Mouse (Mus musculus) midbrain, embryonic 10.5 days (tissue): ENCODE measurements around the gene Dnajc16. TPM values are rescaled to one million over a fixed set of nuclear protein-coding genes. Genes with fewer than 3 reads are reported as not detected.

ENCODE experiments used
- DNase-seq: peaks from one replicate; pipeline ENCODE4 v3.0.0-alpha.2; 2017; ENCODE audit warnings: low spot score
- H3K27ac ChIP-seq: fragments of 300-500 bp; sonication (generic); replicated peaks from 2 replicates; pipeline ENCODE4 v1.5.1; 2016; ENCODE audit warnings: mild to moderate bottlenecking
- H3K27me3 ChIP-seq: fragments of 300-500 bp; sonication (generic); 2 replicates; pipeline ENCODE4 v1.6.1; 2016; ENCODE audit warnings: low read depth, mild to moderate bottlenecking; ENCODE audit not compliant: poor library complexity, severe bottlenecking
- H3K36me3 ChIP-seq: fragments of 300-500 bp; sonication (generic); 2 replicates; pipeline ENCODE4 v1.6.1; 2016; ENCODE audit warnings: mild to moderate bottlenecking, moderate library complexity
- H3K4me1 ChIP-seq: fragments of 300-500 bp; sonication (generic); 2 replicates; pipeline ENCODE4 v1.6.1; 2016
- H3K4me3 ChIP-seq: fragments of 300-500 bp; sonication (generic); 2 replicates; pipeline ENCODE4 v1.5.1; 2016; ENCODE audit warnings: mild to moderate bottlenecking, moderate library complexity
- H3K9me3 ChIP-seq: fragments of 300-500 bp; sonication (generic); replicated peaks from 2 replicates; pipeline ENCODE4 v1.6.1; 2016; ENCODE audit warnings: mild to moderate bottlenecking
- WGBS: fragments of 180-500 bp; shearing (Covaris S2); methylation state at CpG from one replicate; pipeline ENCODE4 v1.1.7; 2016; 5-methylcytosine and 5-hydroxymethylcytosine counted together
- polyA plus RNA-seq: library from polyadenylated mRNA; unstranded; fragments of >200 nt; fragmentation: Nextera tagmentation; extraction: Ambion mirVana; gene quantifications from 2 replicates; pipeline ENCODE4 v1.2.1, GENCODE M21; 2016

Gene Dnajc16
- polyA plus RNA-seq, 1 experiment from 2014 or later = 4.4 TPM

DNA sequence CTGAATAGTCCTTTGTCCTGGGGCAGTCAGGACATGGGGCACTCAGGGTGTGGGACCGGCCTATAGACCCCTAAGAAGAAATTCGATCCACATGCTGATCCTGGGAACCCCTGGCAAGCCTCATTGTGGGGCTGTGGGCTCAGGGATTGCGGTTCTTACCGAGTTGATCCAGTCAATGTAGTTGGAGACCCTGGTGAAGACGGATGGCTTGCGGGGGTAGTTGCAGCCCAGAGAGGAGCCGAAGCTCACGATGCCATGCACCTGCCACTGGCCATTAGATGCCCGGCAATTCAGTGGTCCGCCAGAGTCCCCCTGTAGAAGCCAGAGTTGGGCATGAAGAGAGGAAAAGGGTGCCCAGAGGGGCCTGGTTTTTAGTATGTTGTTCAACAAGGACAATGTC, 27.0 kb upstream of the Dnajc16 start:
- no peak overlapping the region for H3K27ac ChIP-seq

DNA sequence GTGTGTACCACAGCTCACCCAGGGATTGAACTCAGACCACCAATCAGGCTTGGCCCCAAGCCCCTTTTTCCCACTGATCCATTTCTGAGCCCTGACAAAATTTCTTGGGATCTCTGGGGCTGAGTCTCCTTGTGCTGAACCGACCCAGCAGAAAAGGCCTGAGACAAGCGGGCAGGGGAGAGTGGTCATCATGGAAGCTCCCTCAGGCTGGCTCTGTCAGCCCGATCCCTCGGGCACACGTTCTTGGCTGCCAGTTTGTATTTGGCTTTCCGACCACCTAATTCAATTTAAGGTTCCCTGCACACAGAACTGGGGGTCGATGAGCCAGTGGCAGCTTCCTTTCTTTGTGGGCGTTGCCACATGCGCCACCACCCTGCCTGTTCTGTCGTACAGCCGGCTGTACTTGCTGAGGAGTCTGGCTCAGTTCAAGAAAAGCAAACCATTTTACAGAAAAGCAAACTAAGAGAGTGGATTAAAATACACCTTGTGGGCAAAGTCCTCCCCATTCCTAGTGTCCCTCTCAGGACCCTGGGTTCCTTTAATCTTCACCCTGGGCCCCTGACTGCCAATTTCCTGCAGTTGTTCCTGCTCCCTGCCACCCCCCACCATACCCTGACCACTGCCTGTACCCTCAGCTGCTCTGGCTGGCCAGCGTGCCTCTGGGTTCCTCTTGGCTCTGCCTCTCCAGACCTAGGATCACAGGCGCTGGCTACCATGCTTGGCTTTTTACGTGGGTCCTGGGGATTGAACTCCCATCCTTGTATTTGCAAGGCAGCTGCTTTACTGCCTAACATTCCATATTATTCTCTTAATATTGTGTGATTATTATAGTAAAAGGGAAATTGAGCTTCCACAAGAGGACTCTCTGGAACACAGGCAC, 26.3 kb upstream of the Dnajc16 start:
- no peaks in the 10 kb centered on the region for H3K27me3 ChIP-seq
- no peaks in the 10 kb centered on the region for H3K9me3 ChIP-seq
- H3K27ac ChIP-seq = peak overlapping the region; percentile 70
- no peak for DNase-seq
- H3K4me3 ChIP-seq = no peak overlapping the region
- H3K36me3 ChIP-seq = peaks cover 40% of the 10 kb centered on the region
- WGBS = 68% methylated on average over 14 of the region's 14 CpGs
- peaks cover 16% of the 10 kb centered on the region for H3K4me1 ChIP-seq

More for the DNA sequence above, 27.0 kb upstream of the Dnajc16 start:
- no peak overlapping the region for H3K4me3 ChIP-seq
- DNase-seq = no peak
- H3K4me1 ChIP-seq = peaks cover 16% of the 10 kb centered on the region
- 55% methylated on average over 10 of the region's 10 CpGs for WGBS
- H3K9me3 ChIP-seq = no peaks in the 10 kb centered on the region
- H3K36me3 ChIP-seq = peaks cover 33% of the 10 kb centered on the region
- no peaks in the 10 kb centered on the region for H3K27me3 ChIP-seq

DNA sequence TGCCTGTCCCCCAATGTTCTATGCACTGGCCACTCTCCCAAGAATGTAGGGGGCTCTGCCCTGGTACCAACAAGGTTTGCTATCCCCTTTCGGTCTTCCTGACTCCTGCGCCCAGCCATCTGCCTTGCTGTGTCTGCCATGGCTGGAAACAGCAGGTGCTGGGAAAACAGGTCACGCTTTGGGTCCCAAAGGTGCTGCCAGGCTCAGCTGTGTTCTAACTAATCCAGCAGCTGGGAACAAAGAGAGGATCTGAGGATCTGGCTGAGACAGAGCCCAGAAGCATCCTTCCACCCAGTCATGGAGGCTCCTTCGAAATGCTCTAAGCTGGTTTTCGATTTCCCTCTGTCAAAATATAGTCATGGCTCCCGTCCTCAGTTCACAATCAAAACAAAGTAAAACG, 25.5 kb upstream of the Dnajc16 start:
- Histone ChIP-seq H3K9me3 (no peaks in the 10 kb centered on the region), H3K4me1 (peaks cover 16% of the 10 kb centered on the region), H3K36me3 (peaks cover 47% of the 10 kb centered on the region), H3K27ac (0 out of 2 replicates have a peak overlapping the region, but pooled peaks have one; percentile 61), H3K4me3 (no peak overlapping the region), H3K27me3 (no peaks in the 10 kb centered on the region)
- WGBS = 83% methylated on average over 7 of the region's 7 CpGs
- DNase-seq = no peak

DNA sequence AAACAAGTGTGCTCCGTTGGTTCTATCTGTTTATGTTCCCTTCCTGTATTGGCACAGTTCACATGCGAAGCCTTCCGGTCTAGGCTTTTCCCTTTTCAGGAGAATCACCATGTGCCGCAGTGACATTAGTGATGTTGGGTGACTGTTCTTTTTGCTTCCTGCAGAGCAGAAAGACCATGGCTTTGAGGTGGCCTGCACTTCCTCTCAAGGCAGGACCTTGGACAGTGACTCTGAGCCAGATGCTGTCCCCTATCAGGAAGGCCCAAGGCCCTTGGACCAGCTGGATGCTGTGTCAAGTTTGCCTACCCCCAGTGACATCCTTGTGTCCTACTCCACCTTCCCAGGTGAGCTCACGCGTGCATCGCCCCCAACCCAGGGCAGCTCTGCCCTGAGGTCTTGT, 20.6 kb upstream of the Dnajc16 start:
- Histone ChIP-seq H3K4me3 (no peak overlapping the region), H3K27ac (no peak overlapping the region), H3K27me3 (no peaks in the 10 kb centered on the region), H3K9me3 (no peaks in the 10 kb centered on the region), H3K4me1 (0 out of 2 replicates have a peak, but pooled peaks cover 3% of the 10 kb centered on the region), H3K36me3 (peaks cover 96% of the 10 kb centered on the region)
- no peak for DNase-seq
- 94% methylated on average over 7 of the region's 7 CpGs for WGBS

DNA sequence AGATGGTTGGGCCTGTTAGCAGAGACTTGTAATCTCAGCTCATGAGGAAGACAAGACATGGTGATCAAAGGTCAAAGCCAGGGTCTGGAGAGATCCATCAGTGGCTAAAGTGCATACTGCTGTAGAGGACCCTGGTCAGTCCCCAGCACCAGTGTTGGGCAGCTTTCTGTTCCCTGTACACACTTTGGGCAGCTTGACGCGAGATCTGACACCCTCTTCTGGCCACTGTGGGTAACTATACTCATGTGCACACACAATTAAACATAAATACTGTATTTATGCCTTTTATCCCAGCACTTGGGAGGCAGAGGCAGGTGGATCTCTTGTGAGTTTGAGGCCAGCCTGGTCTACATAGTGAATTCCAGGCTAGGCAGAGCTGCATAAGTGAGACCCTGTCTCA, 20.2 kb upstream of the Dnajc16 start:
- no peaks in the 10 kb centered on the region for H3K27me3 ChIP-seq
- H3K4me3 ChIP-seq = no peak overlapping the region
- H3K36me3 ChIP-seq = peaks cover 98% of the 10 kb centered on the region
- H3K4me1 ChIP-seq = 0 out of 2 replicates have a peak, but pooled peaks cover under 1% of the 10 kb centered on the region
- DNase-seq = no peak
- H3K27ac ChIP-seq = no peak overlapping the region
- 94% methylated on average over 2 of the region's 2 CpGs for WGBS
- H3K9me3 ChIP-seq = no peaks in the 10 kb centered on the region

DNA sequence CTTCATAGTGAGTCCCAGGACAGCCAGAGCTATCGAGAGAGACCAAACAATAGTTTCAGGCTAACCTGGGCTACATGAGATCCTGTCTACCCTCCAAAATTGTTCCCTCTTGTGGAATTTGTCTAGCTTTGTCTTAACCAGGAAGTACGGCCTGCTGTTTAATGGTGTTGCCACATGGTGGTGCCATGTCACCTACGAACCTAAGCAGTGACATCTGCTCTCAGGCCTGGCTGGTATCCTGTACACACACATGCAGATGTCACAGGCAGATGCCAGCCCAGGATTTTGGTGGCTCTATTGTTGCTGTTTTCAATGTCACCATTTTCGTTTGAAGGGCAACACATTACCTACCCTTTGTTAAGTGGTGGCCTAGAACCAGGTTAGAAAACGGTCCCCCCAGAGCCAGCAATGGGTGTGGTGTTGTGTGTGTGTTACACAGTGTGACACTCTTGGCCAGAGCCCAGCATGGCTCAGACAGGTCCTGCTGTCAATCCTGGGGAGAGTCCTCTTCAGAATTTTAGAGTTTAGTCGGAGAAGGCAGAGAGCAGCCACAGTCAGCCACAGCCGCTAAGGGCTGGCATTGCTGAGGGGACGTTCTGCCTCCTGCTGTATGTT, 19.2 kb upstream of the Dnajc16 start:
- 82% methylated on average over 8 of the region's 8 CpGs for WGBS

DNA sequence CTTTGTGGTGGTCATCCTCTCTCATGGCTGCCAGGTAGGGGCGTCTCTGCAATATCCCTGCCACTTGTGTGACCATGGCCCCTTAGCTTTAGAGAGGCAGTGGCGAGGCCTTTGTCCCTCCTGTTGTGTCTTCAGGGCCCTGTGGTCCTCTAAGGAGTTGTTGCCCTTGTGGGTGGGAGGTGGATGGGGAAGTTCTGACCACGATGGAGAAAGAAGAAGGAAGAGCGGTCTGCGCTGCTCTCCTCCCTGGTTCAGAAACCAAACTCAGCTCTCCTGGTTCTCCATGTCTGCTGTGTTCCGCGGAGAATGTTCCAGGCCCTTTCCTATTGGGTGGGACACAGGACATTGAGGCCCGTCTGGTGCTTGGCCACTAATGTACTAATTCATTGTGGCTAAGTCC, 15.2 kb upstream of the Dnajc16 start:
- no peak for DNase-seq
- Histone ChIP-seq H3K4me3 (no peak overlapping the region), H3K27ac (no peak overlapping the region), H3K4me1 (no peaks in the 10 kb centered on the region), H3K9me3 (no peaks in the 10 kb centered on the region; the same call in 1 of the 2 replicates), H3K27me3 (no peaks in the 10 kb centered on the region), H3K36me3 (peaks cover 84% of the 10 kb centered on the region)
- 95% methylated on average over 8 of the region's 8 CpGs for WGBS

More for the DNA sequence above, 19.2 kb upstream of the Dnajc16 start:
- peak overlapping the region; percentile 49; the same call in 1 of the 2 replicates for H3K27ac ChIP-seq
- no peaks in the 10 kb centered on the region for H3K27me3 ChIP-seq
- peak; percentile 37 for DNase-seq
- H3K4me3 ChIP-seq = no peak overlapping the region
- H3K36me3 ChIP-seq = peaks cover 100% of the 10 kb centered on the region
- no peaks in the 10 kb centered on the region for H3K9me3 ChIP-seq
- no peaks in the 10 kb centered on the region for H3K4me1 ChIP-seq

DNA sequence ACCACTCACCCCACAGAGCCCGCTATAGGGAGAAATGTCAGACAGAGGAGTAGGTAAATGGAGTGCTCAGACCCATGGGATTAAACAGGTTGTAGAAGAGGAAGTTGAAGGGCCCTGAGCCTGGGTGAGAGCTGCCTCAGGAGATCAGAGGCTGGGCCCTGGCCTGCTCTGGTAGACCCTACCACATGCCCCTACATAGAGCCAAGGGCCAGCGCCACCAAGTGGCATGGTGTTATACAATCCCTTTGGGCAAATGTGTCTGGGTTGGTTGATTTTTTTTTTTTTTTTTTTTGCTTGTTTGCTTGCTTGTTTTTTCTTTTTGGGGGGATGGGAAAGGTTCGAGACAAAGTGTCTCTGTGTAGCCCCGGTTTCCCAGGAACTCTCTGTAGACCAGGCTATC, 13.4 kb upstream of the Dnajc16 start:
- Histone ChIP-seq H3K27me3 (no peaks in the 10 kb centered on the region), H3K36me3 (peaks cover 66% of the 10 kb centered on the region), H3K9me3 (no peaks in the 10 kb centered on the region; the same call in 1 of the 2 replicates), H3K27ac (no peak overlapping the region), H3K4me3 (no peak overlapping the region), H3K4me1 (no peaks in the 10 kb centered on the region)
- DNase-seq = no peak
- 93% methylated on average over 4 of the region's 4 CpGs for WGBS

DNA sequence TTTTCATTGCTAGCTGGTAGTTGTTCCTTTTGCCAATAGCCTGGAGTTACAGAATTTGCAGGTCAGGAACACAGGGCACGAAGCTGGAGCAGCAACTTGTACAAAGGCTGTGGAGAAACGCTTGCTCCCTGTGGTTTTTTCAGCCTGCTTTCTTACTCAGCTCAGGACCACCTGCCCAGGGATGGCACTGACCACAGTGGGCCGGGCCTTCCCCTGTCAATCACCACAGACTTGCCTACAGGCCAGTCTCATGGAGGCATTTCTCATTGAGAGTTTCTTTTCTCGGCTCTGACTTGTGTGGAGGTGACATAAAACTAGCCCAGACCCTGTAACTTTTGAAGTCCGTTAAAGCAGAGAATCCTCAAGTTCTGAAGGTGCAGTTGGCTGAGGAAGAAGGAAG, 6.8 kb upstream of the Dnajc16 start:
- Histone ChIP-seq H3K36me3 (peaks cover 28% of the 10 kb centered on the region), H3K9me3 (no peaks in the 10 kb centered on the region)
- 92% methylated on average over 5 of the region's 5 CpGs for WGBS

DNA sequence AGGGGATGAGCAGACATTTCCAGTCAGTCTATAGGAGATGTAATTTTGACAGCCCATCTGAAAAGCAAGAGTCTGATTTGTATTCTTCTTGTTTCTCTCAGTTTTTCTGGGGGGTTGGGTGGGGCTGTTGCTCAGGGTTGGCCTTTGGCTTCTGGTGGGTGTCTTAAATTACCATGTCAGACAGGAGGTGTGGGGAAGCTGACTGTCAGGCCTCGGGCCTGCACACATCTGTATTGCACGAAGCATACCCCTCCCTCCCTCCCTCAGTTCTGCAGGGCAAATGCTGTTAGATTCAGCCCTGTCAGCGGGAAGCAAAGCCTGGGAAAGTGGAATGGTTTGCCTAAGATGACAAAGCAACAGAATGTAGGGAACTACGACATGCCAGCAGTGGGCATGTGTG, 6.2 kb upstream of the Dnajc16 start:
- no peak overlapping the region for H3K27ac ChIP-seq
- no peak overlapping the region for H3K4me3 ChIP-seq
- DNase-seq = no peak
- peaks cover 24% of the 10 kb centered on the region for H3K4me1 ChIP-seq
- H3K9me3 ChIP-seq = no peaks in the 10 kb centered on the region
- 91% methylated on average over 4 of the region's 4 CpGs for WGBS
- no peaks in the 10 kb centered on the region for H3K27me3 ChIP-seq
- H3K36me3 ChIP-seq = peaks cover 28% of the 10 kb centered on the region

More for the DNA sequence above, 6.8 kb upstream of the Dnajc16 start:
- no peak overlapping the region for H3K4me3 ChIP-seq
- H3K4me1 ChIP-seq = peaks cover 24% of the 10 kb centered on the region
- no peak overlapping the region for H3K27ac ChIP-seq
- H3K27me3 ChIP-seq = no peaks in the 10 kb centered on the region
- DNase-seq = no peak

DNA sequence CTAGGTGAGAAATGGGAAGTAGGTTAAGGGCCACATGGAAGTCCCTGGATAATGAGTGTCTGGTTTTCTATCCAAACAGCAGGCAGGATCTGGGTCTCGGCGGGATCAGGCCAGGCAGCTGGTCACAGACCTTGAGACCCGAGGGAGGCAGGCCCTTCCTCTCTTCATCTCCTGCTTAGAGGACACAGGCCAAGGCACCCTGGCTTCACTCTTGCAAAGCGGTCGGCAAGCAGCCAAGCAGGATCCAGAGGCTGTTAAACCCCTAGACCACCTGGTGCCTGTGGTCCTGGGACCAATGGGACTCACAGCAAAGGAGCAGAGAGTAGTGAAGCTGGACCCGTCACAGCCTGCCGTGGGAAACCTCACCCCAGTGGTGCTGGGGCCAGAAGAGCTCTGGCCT, 5.6 kb upstream of the Dnajc16 start:
- Histone ChIP-seq H3K27me3 (no peaks in the 10 kb centered on the region), H3K36me3 (peaks cover 28% of the 10 kb centered on the region), H3K9me3 (no peaks in the 10 kb centered on the region), H3K4me3 (no peak overlapping the region), H3K4me1 (peaks cover 24% of the 10 kb centered on the region), H3K27ac (no peak overlapping the region)
- 90% methylated on average over 7 of the region's 7 CpGs for WGBS
- no peak for DNase-seq

DNA sequence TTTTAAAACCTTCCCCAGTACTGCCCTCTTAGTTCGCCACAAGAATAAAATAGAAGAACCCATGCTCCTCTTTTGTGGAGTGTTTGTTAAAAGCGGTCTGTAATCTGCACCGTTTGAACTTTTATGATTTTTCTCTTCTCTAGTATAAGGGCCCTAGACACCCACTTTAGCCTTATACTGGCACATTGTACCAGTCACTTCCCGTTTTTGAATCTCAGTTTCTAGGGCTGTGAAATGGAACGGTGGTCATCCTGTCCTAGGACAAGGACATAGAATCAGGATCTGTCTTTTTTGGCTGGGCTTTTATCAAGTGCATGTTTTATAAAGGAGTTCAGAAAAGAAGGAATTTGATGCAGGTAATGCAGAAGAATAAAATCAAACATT, 3.4 kb upstream of the Dnajc16 start:
- Histone ChIP-seq H3K27me3 (no peaks in the 10 kb centered on the region), H3K4me1 (peaks cover 37% of the 10 kb centered on the region), H3K36me3 (peaks cover 28% of the 10 kb centered on the region), H3K9me3 (no peaks in the 10 kb centered on the region), H3K4me3 (peak overlapping the region; percentile 78), H3K27ac (peak overlapping the region; percentile 91)
- DNase-seq = no peak
- 14% methylated on average over 5 of the region's 5 CpGs for WGBS
